In the genomic region with DNA sequence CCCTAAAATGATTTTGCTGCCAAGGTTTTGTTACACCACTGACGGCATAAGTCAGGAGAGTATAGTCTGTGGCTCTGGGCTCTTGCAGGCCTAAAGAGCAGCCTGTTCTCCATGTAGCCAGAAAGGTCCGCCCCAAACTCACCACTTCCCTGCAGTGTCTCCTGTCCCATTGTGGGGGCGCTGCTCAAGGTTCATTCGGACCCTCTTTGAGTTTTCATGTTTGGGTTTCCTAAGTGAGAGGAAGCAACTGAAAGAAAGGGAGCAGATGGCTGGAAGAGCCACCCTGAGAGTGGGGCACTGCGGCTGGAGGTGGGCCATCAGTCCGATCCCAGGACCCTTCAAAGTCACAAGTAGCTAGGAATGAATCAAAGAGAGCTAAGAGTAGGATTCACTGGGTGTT, we compare ENCODE assay signal across 17 mouse cellular contexts. TPM values are rescaled to one million over a fixed set of nuclear protein-coding genes. Genes with fewer than 3 reads are reported as not detected.
A peak's percentile ranks its signal among the peaks of the same experiment; 100 is the strongest.
DNase-seq lines count a peak whose midpoint lies in the region; ATAC-seq lines count a peak whose summit lies in the region.
"Had no signal": no experiment of that assay in that cellular context is flagged by ENCODE, and none has a peak within 500 bp of the region (broad histone marks: within the 10 kb centered on the region; RNA-seq: fewer than 3 reads in every experiment).

No protein-coding gene starts in this region.

- H3K4me1 ChIP-seq in hindbrain, embryonic 10.5 days (replicated peaks), result peaks cover 51% of the 10 kb centered on the region
- peaks cover under 1% of the 10 kb centered on the region for H3K4me1 ChIP-seq in hindbrain, embryonic 16.5 days (ENCODE audit: control insufficient read depth, insufficient read depth, low read depth, low read length)
- H3K4me1 ChIP-seq in forebrain, embryonic 14.5 days (ENCODE audit: control insufficient read depth, insufficient read depth, low read length), result peaks cover 15% of the 10 kb centered on the region; the same call in 1 of the 2 replicates
- peaks cover 54% of the 10 kb centered on the region for H3K4me1 ChIP-seq in midbrain, embryonic 10.5 days

- ATAC-seq in hindbrain, embryonic 16.5 days, result no peak
- no peak for ATAC-seq in forebrain, embryonic 14.5 days

- DNase-seq in hindbrain, embryonic 10.5 days (ENCODE audit: low spot score), result no peak
- no peak for DNase-seq in forebrain, embryonic 14.5 days (ENCODE audit: low spot score)
- DNase-seq in midbrain, embryonic 10.5 days (ENCODE audit: low spot score), result no peak
- DNase-seq in retina, postnatal 1 day, result peak; percentile 61
- no peak for DNase-seq in adrenal gland, postnatal 10 days
- no peak for DNase-seq in kidney, postnatal 10 days
- no peak for DNase-seq in layer of hippocampus, postnatal 10 days (ENCODE audit: low spot score in 2 of 2)
- DNase-seq: heart, adult 2 months; heart, postnatal 36 days; kidney, adult 8-10 months; lung, adult 2 months; thymus, postnatal 4 days had no signal

- 54% methylated on average over 6 of the region's 6 CpGs for WGBS in hindbrain, embryonic 10.5 days
- WGBS in hindbrain, embryonic 16.5 days, result 55% methylated on average over 6 of the region's 6 CpGs
- WGBS in forebrain, embryonic 14.5 days, result 61% methylated on average over 6 of the region's 6 CpGs
- 59% methylated on average over 6 of the region's 6 CpGs for WGBS in midbrain, embryonic 10.5 days

- H3K36me3 ChIP-seq in hindbrain, embryonic 10.5 days, result no peaks in the 10 kb centered on the region
- H3K36me3 ChIP-seq in hindbrain, embryonic 16.5 days (ENCODE audit: control insufficient read depth, insufficient read depth, low read length), result no peaks in the 10 kb centered on the region
- H3K36me3 ChIP-seq in forebrain, embryonic 14.5 days (ENCODE audit: control insufficient read depth, insufficient read depth, low read length), result no peaks in the 10 kb centered on the region
- H3K36me3 ChIP-seq in midbrain, embryonic 10.5 days, result no peaks in the 10 kb centered on the region
- H3K36me3 ChIP-seq: limb, embryonic 15.5 days had no signal

- H3K9me3 ChIP-seq in hindbrain, embryonic 10.5 days, result no peaks in the 10 kb centered on the region
- no peaks in the 10 kb centered on the region for H3K9me3 ChIP-seq in hindbrain, embryonic 16.5 days (ENCODE audit: control insufficient read depth, low read length)
- H3K9me3 ChIP-seq in forebrain, embryonic 14.5 days (replicated peaks; ENCODE audit: control insufficient read depth, low read length), result no peaks in the 10 kb centered on the region
- H3K9me3 ChIP-seq in midbrain, embryonic 10.5 days (replicated peaks), result no peaks in the 10 kb centered on the region
- H3K9me3 ChIP-seq: limb, embryonic 15.5 days had no signal

- H3K27ac ChIP-seq in hindbrain, embryonic 10.5 days, result peak overlapping the region; percentile 86
- H3K27ac ChIP-seq in hindbrain, embryonic 16.5 days (ENCODE audit: low read depth, low read length), result no peak overlapping the region
- peak overlapping the region; percentile 94 for H3K27ac ChIP-seq in forebrain, embryonic 14.5 days (ENCODE audit: low read depth, low read length)
- peak overlapping the region; percentile 93 for H3K27ac ChIP-seq in midbrain, embryonic 10.5 days (replicated peaks)
- H3K27ac ChIP-seq: heart, adult 2 months; limb, embryonic 15.5 days had no signal

- H3K4me3 ChIP-seq in hindbrain, embryonic 10.5 days, result no peak overlapping the region
- no peak overlapping the region for H3K4me3 ChIP-seq in hindbrain, embryonic 16.5 days (ENCODE audit: low read length)
- H3K4me3 ChIP-seq in forebrain, embryonic 14.5 days (ENCODE audit: low read depth, low read length), result no peak overlapping the region
- H3K4me3 ChIP-seq in midbrain, embryonic 10.5 days, result 0 out of 2 replicates have a peak overlapping the region, but pooled peaks have one; percentile 14
- H3K4me3 ChIP-seq: erythroblast, embryonic 14.5 days; heart, adult 2 months; limb, embryonic 15.5 days had no signal

- peaks cover 43% of the 10 kb centered on the region for H3K27me3 ChIP-seq in hindbrain, embryonic 10.5 days (ENCODE audit: insufficient read depth, poor library complexity, severe bottlenecking)
- H3K27me3 ChIP-seq in hindbrain, embryonic 16.5 days (replicated peaks; ENCODE audit: control insufficient read depth, insufficient read depth, low read length), result peaks cover 15% of the 10 kb centered on the region
- no peaks in the 10 kb centered on the region for H3K27me3 ChIP-seq in forebrain, embryonic 14.5 days (replicated peaks; ENCODE audit: control insufficient read depth, insufficient read depth, low read length)
- peaks cover 68% of the 10 kb centered on the region for H3K27me3 ChIP-seq in midbrain, embryonic 10.5 days (ENCODE audit: low read depth, poor library complexity, severe bottlenecking)

- no peak overlapping the region for H3K9ac ChIP-seq in hindbrain, embryonic 16.5 days (ENCODE audit: low read depth, low read length)
- H3K9ac ChIP-seq in forebrain, embryonic 14.5 days (ENCODE audit: low read length), result no peak overlapping the region; the same call in 1 of the 2 replicates
- H3K9ac ChIP-seq: limb, embryonic 15.5 days had no signal

- H3K4me2 ChIP-seq in hindbrain, embryonic 16.5 days (ENCODE audit: low read length), result no peak overlapping the region
- H3K4me2 ChIP-seq in forebrain, embryonic 14.5 days (ENCODE audit: low read length), result peak overlapping the region; percentile 25; the same call in 1 of the 2 replicates
- H3K4me2 ChIP-seq: limb, embryonic 15.5 days had no signal

RNA-seq across cellular contexts. Expression of a gene that starts 13.2 kb away (rescaled TPM):
- polyA plus RNA-seq in hindbrain, embryonic 10.5 days (2016; fragmentation: Nextera tagmentation; extraction: Ambion mirVana), result 23.4 and 24.2 TPM in 2 replicates
- polyA plus RNA-seq in hindbrain, embryonic 16.5 days (2015; fragmentation: Nextera tagmentation; extraction: Ambion mirVana), result 8.2 and 8.6 TPM in 2 replicates
- 26.6 and 32.0 TPM in 2 replicates for polyA plus RNA-seq in forebrain, embryonic 14.5 days (2014; fragmentation: Nextera tagmentation; extraction: Ambion mirVana)
- polyA plus RNA-seq in midbrain, embryonic 10.5 days (2016; fragmentation: Nextera tagmentation; extraction: Ambion mirVana), result 28.8 and 31.9 TPM in 2 replicates
- under 1 TPM; 0.45 TPM for total RNA-seq in adrenal gland, postnatal 10 days (2021)
- total RNA-seq in layer of hippocampus, postnatal 10 days (2021), result 10 to 100 TPM; 50.8 to 52.7 TPM
- total RNA-seq: common myeloid progenitor, adult 5-6 weeks; gastrocnemius, adult 18-20 months; heart, adult 2 months had no signal
- polyA plus RNA-seq: erythroblast, embryonic 14.5 days had no signal
